In genomic region chr16:41777586-41777985, GRCm38 (mm10) we compare ENCODE assay signal across 11 mouse cellular contexts.
DNase-seq lines count a peak whose midpoint lies in the region; ATAC-seq and TF ChIP-seq lines count a peak whose summit lies in the region.
"Had no signal": no experiment of that assay in that cellular context is flagged by ENCODE, and none has a peak within 500 bp of the region (broad histone marks: within the 10 kb centered on the region; RNA-seq: fewer than 3 reads in every experiment).

No protein-coding gene starts in this region.

- H3K27me3 ChIP-seq in heart, adult 2 months (ENCODE audit: control insufficient read depth, insufficient read depth, low read length) = no peaks in the 10 kb centered on the region
- no peaks in the 10 kb centered on the region for H3K27me3 ChIP-seq in heart, embryonic 11.5 days (ENCODE audit: control insufficient read depth, insufficient read depth, low read length)
- H3K27me3 ChIP-seq: hindbrain, embryonic 12.5 days had no signal

- H3K9me3 ChIP-seq in heart, embryonic 11.5 days (replicated peaks; ENCODE audit: control insufficient read depth, low read length) = no peaks in the 10 kb centered on the region
- H3K9me3 ChIP-seq: hindbrain, embryonic 12.5 days had no signal

- intact Hi-C loops in heart, adult 2 months (cut with DNase I) = no loop called here
- intact Hi-C loops in heart, postnatal 36 days (cut with DNase I) = no loop called here

- no peak overlapping the region for H3K9ac ChIP-seq in heart, adult 2 months (ENCODE audit: low read depth, low read length)
- no peak overlapping the region for H3K9ac ChIP-seq in heart, embryonic 11.5 days (ENCODE audit: low read depth, low read length)
- H3K9ac ChIP-seq: hindbrain, embryonic 12.5 days had no signal

- H3K27ac ChIP-seq in heart, adult 2 months = peak overlapping the region; percentile 32; the same call in 1 of the 2 replicates
- no peak overlapping the region for H3K27ac ChIP-seq in heart, embryonic 11.5 days (ENCODE audit: low read depth, low read length)
- H3K27ac ChIP-seq: hindbrain, embryonic 12.5 days had no signal

- DNase-seq in heart, adult 2 months = peak; percentile 51 to 52
- peak; percentile 13 to 33 for DNase-seq in heart, postnatal 36 days
- peak; percentile 35 to 57 for DNase-seq in kidney, postnatal 4 days
- no peak for DNase-seq in adrenal gland, postnatal 4 days (ENCODE audit: low spot score in 2 of 2)
- DNase-seq in ovary, postnatal 36 days (ENCODE audit: low spot score) = no peak
- no peak for DNase-seq in B cell, adult 2 months
- DNase-seq: cerebellum, adult 11-12 months; thymus, adult 2 months had no signal

- no peak for TF ChIP-seq EP300 in heart, adult 2 months (IDR thresholded peaks at IDR 0.05; ENCODE audit: insufficient read depth, low read depth, low read length)

- H3K4me1 ChIP-seq in heart, adult 2 months (ENCODE audit: control insufficient read depth, insufficient read depth, low read length) = no peaks in the 10 kb centered on the region; the same call in none of the 2 replicates
- H3K4me1 ChIP-seq in heart, embryonic 11.5 days (ENCODE audit: control insufficient read depth, insufficient read depth, low read length) = peaks cover 4% of the 10 kb centered on the region; the same call in 1 of the 2 replicates
- H3K4me1 ChIP-seq: hindbrain, embryonic 12.5 days had no signal

- no peaks in the 10 kb centered on the region for H3K79me2 ChIP-seq in heart, adult 2 months (replicated peaks; ENCODE audit: control insufficient read depth, insufficient read depth, low read length)

- H3K4me2 ChIP-seq in heart, embryonic 11.5 days = no peak overlapping the region
- H3K4me2 ChIP-seq: hindbrain, embryonic 12.5 days had no signal

- no peak overlapping the region for H3K4me3 ChIP-seq in heart, adult 2 months
- no peak overlapping the region for H3K4me3 ChIP-seq in heart, embryonic 11.5 days (ENCODE audit: low read depth, low read length)
- H3K4me3 ChIP-seq: hindbrain, embryonic 12.5 days had no signal

- TF ChIP-seq POLR2A in heart, adult 2 months (IDR thresholded peaks at IDR 0.05; ENCODE audit: insufficient read depth, low read depth, low read length) = no peak

- 0 out of 2 replicates have a peak, but pooled peaks have one; percentile 49 for ATAC-seq in heart, embryonic 11.5 days (replicated peaks; ENCODE audit: insufficient number of reproducible peaks, low FRiP score, low TSS enrichment)
- ATAC-seq: forebrain, embryonic 14.5 days had no signal

- no peak for TF ChIP-seq CTCF in heart, adult 2 months (IDR thresholded peaks at IDR 0.05)

- 26% methylated on average over 1 of the region's 1 CpGs for WGBS in heart, adult 2 months
- 19% methylated on average over 1 of the region's 1 CpGs for WGBS in heart, embryonic 11.5 days (ENCODE audit: insufficient replicate concordance)

- no peaks in the 10 kb centered on the region for H3K36me3 ChIP-seq in heart, adult 2 months (ENCODE audit: control insufficient read depth, insufficient read depth, low read length)
- H3K36me3 ChIP-seq in heart, embryonic 11.5 days (ENCODE audit: control insufficient read depth, insufficient read depth, low read length) = no peaks in the 10 kb centered on the region
- H3K36me3 ChIP-seq: hindbrain, embryonic 12.5 days had no signal

Comparison
In these comparisons a context has a peak if more than half of its experiments do, and no peak if none do; other contexts are left out.
1. DNase-seq: peak in heart, adult 2 months (2 of 2), heart, postnatal 36 days (2 of 2) and kidney, postnatal 4 days (2 of 2); none in adrenal gland, postnatal 4 days (0 of 2), ovary, postnatal 36 days (single experiment) and B cell, adult 2 months (0 of 2).